Mouse (Mus musculus) erythroid progenitor cell, adult 5-6 weeks (primary cell): ENCODE results near the gene Trappc11. TPM values are rescaled to one million over a fixed set of nuclear protein-coding genes. Genes with fewer than 3 reads are reported as not detected.

Experiments used
- ATAC-seq: replicated peaks from 2 replicates; pipeline ENCODE4 v1.8.0; 2016; ENCODE audit warnings: moderate number of reproducible peaks, mild to moderate bottlenecking, moderate TSS enrichment, inconsistent platforms; ENCODE audit not compliant: poor library complexity, low FRiP score, severe bottlenecking
- total RNA-seq, 2 experiments: library from RNA; stranded (forward) in 1 of 2; stranded (reverse) in 1 of 2; fragments of 150-400 nt in 1 of 2; fragments of 186-747, 209-891 nt in 1 of 2; gene quantifications; 2 replicates each; pipeline versions ENCODE4 v1.2.3 to v1.2.4; 2015 to 2017; ENCODE audit warnings: low replicate concordance in 2 of 2

Gene Trappc11
- 10.1 and 11.9 TPM in 2 replicates for total RNA-seq (2015; ENCODE audit: low replicate concordance)
- total RNA-seq (2017; ENCODE audit: low replicate concordance), result 13.3 and 18.2 TPM in 2 replicates

- peak; percentile 100 for ATAC-seq
These were observed at the start of gene Trappc11, which contains the start of gene Rwdd4a for GRCm38 (mm10) chr8:47533344-47534125. Gene Trappc11 (minus strand): TSS chr8:47533470. Gene Rwdd4a (plus strand): TSS chr8:47533664.

- ATAC-seq, result no peak
These were observed 48.2 kb upstream of the Trappc11 start for GRCm38 (mm10) chr8:47581454-47581853.

GRCm38 (mm10) chr8:47573482-47573881, 40.2 kb upstream of the Trappc11 start:
- no peak for ATAC-seq

- ATAC-seq, result no peak
These were observed 36.9 kb upstream of the Trappc11 start for GRCm38 (mm10) chr8:47570161-47570560.

- ATAC-seq, result no peak
These were observed 34.8 kb upstream of the Trappc11 start for GRCm38 (mm10) chr8:47568098-47568497.

- ATAC-seq, result no peak
These were observed 33.3 kb upstream of the Trappc11 start for GRCm38 (mm10) chr8:47566551-47566950.

- ATAC-seq, result no peak
These were observed 27.5 kb upstream of the Trappc11 start for GRCm38 (mm10) chr8:47560801-47561200.

- no peak for ATAC-seq
These were observed 25.0 kb upstream of the Trappc11 start for GRCm38 (mm10) chr8:47558274-47558673.

GRCm38 (mm10) chr8:47556446-47556845, 23.2 kb upstream of the Trappc11 start:
- no peak for ATAC-seq

- ATAC-seq, result no peak
These were observed 20.3 kb upstream of the Trappc11 start for GRCm38 (mm10) chr8:47553613-47554012.

GRCm38 (mm10) chr8:47547102-47547501, 13.8 kb upstream of the Trappc11 start:
- no peak for ATAC-seq

- ATAC-seq, result no peak
These were observed 10.8 kb upstream of the Trappc11 start for GRCm38 (mm10) chr8:47544094-47544493.

- ATAC-seq, result no peak
These were observed 9.5 kb upstream of the Trappc11 start for GRCm38 (mm10) chr8:47542746-47543145.

- ATAC-seq, result no peak
These were observed 5.1 kb upstream of the Trappc11 start for GRCm38 (mm10) chr8:47538323-47538722.

- no peak for ATAC-seq
These were observed 5.2 kb downstream of the Trappc11 start for GRCm38 (mm10) chr8:47528094-47528493.

- ATAC-seq, result no peak
These were observed 19.7 kb downstream of the Trappc11 start for GRCm38 (mm10) chr8:47513601-47514000.

GRCm38 (mm10) chr8:47510930-47511329, 22.3 kb downstream of the Trappc11 start:
- ATAC-seq, result peak; percentile 90

GRCm38 (mm10) chr8:47505431-47505830, 27.8 kb downstream of the Trappc11 start:
- ATAC-seq, result no peak

- ATAC-seq, result no peak
These were observed 30.7 kb downstream of the Trappc11 start for GRCm38 (mm10) chr8:47502546-47502945.

- ATAC-seq, result no peak
These were observed 31.3 kb downstream of the Trappc11 start for GRCm38 (mm10) chr8:47501994-47502393.

GRCm38 (mm10) chr8:47495428-47495827, 37.8 kb downstream of the Trappc11 start:
- ATAC-seq, result no peak
